Mouse (Mus musculus): ENCODE data around the gene Olfr424. TPM values are rescaled to one million over a fixed set of nuclear protein-coding genes. Genes with fewer than 3 reads are reported as not detected.

Olfr424 gene
- polyA plus RNA-seq (2012; fragmentation: generic; extraction: Trizol): not detected

DNA sequence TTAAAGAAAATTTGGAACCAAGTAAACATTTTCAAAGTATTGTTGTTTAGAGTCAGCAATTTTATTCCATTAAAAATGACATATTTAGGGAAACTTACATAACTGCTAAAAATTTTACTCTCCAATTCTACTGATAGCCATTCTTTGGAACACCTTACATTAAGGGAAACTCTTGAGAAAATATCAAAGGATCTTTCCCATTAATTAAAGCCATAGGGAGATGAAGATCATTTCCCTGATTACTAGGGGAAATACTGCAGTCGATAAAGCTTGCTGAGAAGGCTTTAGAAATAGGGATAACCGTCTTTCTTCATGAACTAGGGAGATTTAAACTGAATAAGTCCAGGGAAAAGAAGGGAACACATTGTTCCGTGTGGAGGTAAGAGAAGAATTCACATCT, at the start of gene Olfr424:
TSS of gene Olfr424 (plus strand) at position 301 of the 400 bp plus-strand sequence.

DNA sequence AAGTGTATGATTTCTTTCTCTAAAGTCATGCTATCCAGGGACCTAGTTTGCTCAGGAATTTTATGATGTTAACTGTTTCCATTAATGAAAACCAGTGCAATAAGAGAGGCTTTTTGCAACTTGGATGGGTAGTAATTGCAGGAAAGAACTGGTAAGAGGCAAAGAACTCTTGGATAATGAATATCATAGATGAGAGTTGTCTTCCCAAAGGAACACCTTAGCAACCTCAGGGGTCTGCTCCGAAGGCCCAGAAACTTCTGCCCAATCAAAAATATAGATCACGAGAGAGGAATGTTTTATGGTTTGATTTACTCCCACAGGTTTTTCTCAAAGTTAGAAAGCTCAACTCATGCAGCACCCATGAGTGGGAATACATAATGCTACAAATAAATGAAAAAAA, 47.3 kb upstream of the Olfr424 start, which contains the start of gene Olfr429:
TSS of gene Olfr429 (plus strand) at position 301 of the 400 bp plus-strand sequence.

DNA sequence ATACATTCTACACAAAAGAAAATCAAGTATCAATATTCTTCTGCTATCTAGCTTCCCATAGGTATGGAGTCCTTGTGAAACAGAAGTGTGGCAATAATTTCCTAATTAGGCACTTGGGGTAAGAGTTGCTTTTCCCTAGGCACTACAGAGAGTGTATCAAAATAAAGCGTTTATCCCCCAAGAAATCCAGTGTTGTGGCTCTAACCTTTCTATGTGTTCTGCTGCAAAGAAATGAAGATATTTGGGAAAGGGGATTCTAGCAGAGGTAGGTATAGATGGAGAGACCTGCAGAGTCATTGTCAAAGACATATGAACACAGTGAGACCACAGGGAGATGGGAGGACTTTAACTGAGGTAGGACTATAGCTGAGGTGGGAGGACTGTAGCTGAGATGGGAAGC, 34.7 kb upstream of the Olfr424 start, which contains the start of gene Olfr427:
TSS of gene Olfr427 (plus strand) at position 301 of the 400 bp plus-strand sequence.

DNA sequence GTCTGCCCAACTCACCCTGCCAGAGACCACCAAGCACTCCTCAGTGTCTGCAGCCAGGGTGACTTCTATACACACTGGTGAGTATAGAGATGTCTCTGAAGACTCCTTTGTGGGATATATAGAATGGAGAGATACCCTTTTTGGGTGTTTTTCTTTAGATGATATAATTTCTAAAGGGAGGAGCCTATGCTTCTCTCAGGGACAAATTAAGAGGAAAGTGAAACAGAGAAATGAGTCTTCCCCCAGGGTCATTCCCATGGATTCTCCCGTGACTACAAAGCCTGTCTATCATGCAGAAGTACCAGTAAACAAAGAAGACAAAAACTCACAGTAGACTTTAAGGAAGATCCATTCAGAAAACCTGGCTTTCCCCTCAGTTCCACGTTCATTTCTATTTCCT, 10.3 kb upstream of the Olfr424 start, which contains the start of gene Olfr231:
TSS of gene Olfr231 (minus strand) at position 101 of the 400 bp plus-strand sequence.

DNA sequence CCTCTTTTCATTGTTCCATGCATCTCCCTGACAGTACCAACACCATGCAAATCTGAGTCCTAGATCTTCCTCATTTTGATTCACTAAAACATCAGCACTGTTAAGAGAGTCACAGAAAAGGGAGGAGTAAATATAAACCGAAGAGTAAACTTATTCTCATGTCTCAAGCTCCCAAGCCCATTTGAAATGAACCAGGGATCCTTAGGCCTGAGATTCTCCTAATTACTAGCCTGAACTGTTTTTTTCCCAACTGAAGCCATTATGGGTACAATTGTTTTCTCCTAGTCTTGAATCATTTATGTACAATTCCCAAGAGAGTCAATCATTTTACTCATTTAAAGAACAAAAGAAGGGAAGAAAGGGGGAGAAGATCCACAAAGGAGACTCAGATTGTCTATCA, 24.0 kb downstream of the Olfr424 start, which contains the start of gene Olfr420:
TSS of gene Olfr420 (plus strand) at position 301 of the 400 bp plus-strand sequence.

DNA sequence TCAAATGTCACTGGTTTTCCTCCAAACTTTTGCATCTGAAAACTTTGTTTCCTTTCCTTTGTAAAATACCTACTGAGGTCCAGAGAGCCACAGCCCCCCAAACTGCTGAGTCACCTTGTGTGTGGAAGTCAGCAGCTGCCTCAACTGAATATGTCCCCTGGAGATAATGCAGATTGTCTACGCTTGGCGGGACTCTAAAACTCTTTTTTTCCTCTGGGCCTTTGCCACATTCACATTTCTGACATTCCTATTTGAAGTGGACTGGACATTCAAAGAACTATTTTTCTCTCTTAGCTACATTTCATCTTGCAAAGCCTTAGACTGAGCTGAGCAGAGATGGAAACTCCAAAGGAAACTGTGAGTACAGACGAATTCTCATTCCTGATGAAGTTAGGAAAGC, 41.3 kb downstream of the Olfr424 start, which contains the start of gene Spta1:
TSS of gene Spta1 (plus strand) at position 172 of the 400 bp plus-strand sequence.

Other genes with a start within 250 kb of the Olfr424 start
- 1 to 10 TPM in 1 of 2 experiments, under 1 TPM in 1; 0.08 to 1.6 TPM for gene Ifi211, start 218.5 kb upstream of the Olfr424 start, polyA plus RNA-seq (2012; fragmentation: generic; extraction: Trizol)
- 1 to 10 TPM in 1 of 2 experiments, under 1 TPM in 1; 0.97 to 4.7 TPM for gene Mndal, start 189.0 kb upstream of the Olfr424 start, polyA plus RNA-seq (2012; fragmentation: generic; extraction: Trizol)
- 1 to 10 TPM in 1 of 2 experiments, under 1 TPM in 1; 0.63 to 7.4 TPM for gene Ifi203, start 188.8 kb upstream of the Olfr424 start, polyA plus RNA-seq (2012; fragmentation: generic; extraction: Trizol)
- gene Ifi202b, start 148.8 kb upstream of the Olfr424 start, polyA plus RNA-seq (2012; fragmentation: generic; extraction: Trizol): 1 to 10 TPM in 1 of 2 experiments, under 1 TPM in 1; 0.32 to 4.0 TPM
- not detected for gene Ifi205, start 99.7 kb upstream of the Olfr424 start, polyA plus RNA-seq (2012; fragmentation: generic; extraction: Trizol)
- not detected for gene Olfr433, start 90.8 kb upstream of the Olfr424 start, polyA plus RNA-seq (2012; fragmentation: generic; extraction: Trizol)
- not detected for gene Olfr432, start 82.3 kb upstream of the Olfr424 start, polyA plus RNA-seq (2012; fragmentation: generic; extraction: Trizol)
- not detected for gene Olfr430, start 64.9 kb upstream of the Olfr424 start, polyA plus RNA-seq (2012; fragmentation: generic; extraction: Trizol)
- not detected for gene Olfr429, start 47.2 kb upstream of the Olfr424 start, polyA plus RNA-seq (2012; fragmentation: generic; extraction: Trizol)
- not detected for gene Olfr427, start 34.6 kb upstream of the Olfr424 start, polyA plus RNA-seq (2012; fragmentation: generic; extraction: Trizol)
- gene Olfr231, start 10.4 kb upstream of the Olfr424 start, polyA plus RNA-seq (2012; fragmentation: generic; extraction: Trizol): not detected
- not detected for gene Olfr420, start 24.1 kb downstream of the Olfr424 start, polyA plus RNA-seq (2012; fragmentation: generic; extraction: Trizol)
- gene Spta1, start 41.3 kb downstream of the Olfr424 start, polyA plus RNA-seq (2012; fragmentation: generic; extraction: Trizol): not detected
- gene Olfr419, start 120.5 kb downstream of the Olfr424 start, polyA plus RNA-seq (2012; fragmentation: generic; extraction: Trizol): not detected
- not detected for gene Mptx1, start 199.0 kb downstream of the Olfr424 start, polyA plus RNA-seq (2012; fragmentation: generic; extraction: Trizol)
- not detected for gene Olfr417, start 233.6 kb downstream of the Olfr424 start, polyA plus RNA-seq (2012; fragmentation: generic; extraction: Trizol)